Mouse (Mus musculus) cerebellum, adult 2 months (tissue): ENCODE data around the gene Gpatch11.

ENCODE experiments used
- CTCF ChIP-seq: fragments of 200-500 bp; IDR thresholded peaks from 2 replicates; pipeline ENCODE4 v1.5.1; 2011; ENCODE audit warnings: low read depth, mild to moderate bottlenecking, control low read depth, low read length, moderate library complexity, borderline replicate concordance; ENCODE audit not compliant: insufficient read depth
- POLR2A ChIP-seq: fragments of 200-500 bp; IDR thresholded peaks from 2 replicates; pipeline ENCODE4 v1.6.1; 2011; ENCODE audit warnings: low read length, control low read depth, borderline replicate concordance; ENCODE audit not compliant: insufficient read depth

DNA sequence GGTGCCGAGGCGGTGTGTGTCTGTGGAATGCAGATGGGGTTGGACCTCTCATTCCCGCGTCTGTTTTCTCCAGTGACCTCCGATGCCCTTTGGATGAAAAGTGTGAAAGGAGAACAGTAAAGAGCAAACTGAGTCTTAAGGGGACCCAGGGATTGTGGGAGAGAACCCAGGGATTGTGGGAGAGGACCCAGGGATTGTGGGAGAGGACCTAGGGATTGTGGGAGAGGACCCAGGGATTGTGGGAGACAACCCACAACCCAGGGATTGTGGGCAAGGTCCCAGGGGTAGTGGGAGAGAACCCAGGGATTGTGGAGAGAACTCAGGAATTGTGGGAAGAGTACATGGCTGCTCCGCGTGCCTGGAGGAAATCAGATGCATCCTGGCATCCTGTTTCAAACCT is 59.6 kb downstream of the Gpatch11 start:
- no peak for TF ChIP-seq POLR2A
- TF ChIP-seq CTCF = no peak
